Mouse (Mus musculus) kidney, postnatal 0 days (tissue): Measurements from ENCODE around the gene Ino80. TPM values are rescaled to one million over a fixed set of nuclear protein-coding genes. Genes with fewer than 3 reads are reported as not detected.

Experiments used
- ATAC-seq: fragments of 200-750 bp; cut with Nextera tagmentation; replicated peaks from 2 replicates; pipeline ENCODE4 v1.8.0; 2017; ENCODE audit warnings: low read depth, moderate number of reproducible peaks, moderate TSS enrichment, moderate library complexity; ENCODE audit not compliant: low FRiP score
- DNase-seq: peaks from one replicate; pipeline ENCODE4 v3.0.0-alpha.2; 2016; ENCODE audit warnings: low spot score
- H3K27ac ChIP-seq: fragments of 300-500 bp; sonication (generic); 2 replicates; pipeline ENCODE4 v1.5.1; 2014; ENCODE audit warnings: mild to moderate bottlenecking
- H3K27me3 ChIP-seq: fragments of 300-500 bp; sonication (generic); 2 replicates; pipeline ENCODE4 v1.6.1; 2014; ENCODE audit warnings: low read length, mixed read lengths; ENCODE audit not compliant: insufficient read depth
- H3K36me3 ChIP-seq: fragments of 300-500 bp; sonication (generic); 2 replicates; pipeline ENCODE4 v1.6.1; 2014; ENCODE audit warnings: low read length, mixed read lengths; ENCODE audit not compliant: insufficient read depth
- H3K4me1 ChIP-seq: fragments of 300-500 bp; sonication (generic); replicated peaks from 2 replicates; pipeline ENCODE4 v1.6.1; 2014; ENCODE audit warnings: antibody characterized with exemption, low read length, mixed read lengths; ENCODE audit not compliant: insufficient read depth
- H3K4me2 ChIP-seq: fragments of 300-500 bp; sonication (generic); 2 replicates; pipeline ENCODE4 v1.6.1; 2014; ENCODE audit warnings: mild to moderate bottlenecking, low read length, moderate library complexity, mixed read lengths
- H3K4me3 ChIP-seq: fragments of 300-500 bp; sonication (generic); replicated peaks from 2 replicates; pipeline ENCODE4 v1.5.1; 2014; ENCODE audit warnings: low read depth, low read length
- H3K9ac ChIP-seq: fragments of 300-500 bp; sonication (generic); 2 replicates; pipeline ENCODE4 v1.6.1; 2014; ENCODE audit warnings: low read depth, low read length
- H3K9me3 ChIP-seq: fragments of 300-500 bp; sonication (generic); replicated peaks from 2 replicates; pipeline ENCODE4 v1.6.1; 2016; ENCODE audit warnings: low read length, inconsistent platforms, mixed read lengths
- CTCF ChIP-seq: IDR thresholded peaks from 2 replicates; pipeline ENCODE4 v1.5.1; 2016; ENCODE audit warnings: antibody characterized with exemption, low read depth, mild to moderate bottlenecking, moderate library complexity
- WGBS: fragments of 180-500 bp; shearing (Covaris S2); extraction: QIAGEN DNeasy Blood & Tissue Kit; methylation state at CpG from one replicate; pipeline ENCODE4 v1.1.7; 2014; 5-methylcytosine and 5-hydroxymethylcytosine counted together
- polyA plus RNA-seq: library from polyadenylated mRNA; unstranded; fragments of >200 nt; fragmentation: Nextera tagmentation; extraction: Ambion mirVana; gene quantifications from 2 replicates; pipeline ENCODE4 v1.2.1, GENCODE M21; 2015

Ino80 gene
- polyA plus RNA-seq, 1 experiment from 2014 or later, result 3.5 TPM

- WGBS, result 90% methylated on average over 5 of the region's 5 CpGs
- H3K9ac ChIP-seq, result no peak overlapping the region
- no peak overlapping the region for H3K4me2 ChIP-seq
- no peaks in the 10 kb centered on the region for H3K36me3 ChIP-seq
- H3K27me3 ChIP-seq, result no peaks in the 10 kb centered on the region
- no peak for TF ChIP-seq CTCF
- ATAC-seq (no peak), DNase-seq (no peak)
- no peak overlapping the region for H3K4me3 ChIP-seq
- H3K9me3 ChIP-seq, result no peaks in the 10 kb centered on the region
- 0 out of 2 replicates have a peak overlapping the region, but pooled peaks have one; percentile 25 for H3K27ac ChIP-seq
- no peaks in the 10 kb centered on the region for H3K4me1 ChIP-seq
Measured at GRCm38 (mm10) chr2:119463114-119463775, 14.2 kb downstream of the Ino80 start.

DNA sequence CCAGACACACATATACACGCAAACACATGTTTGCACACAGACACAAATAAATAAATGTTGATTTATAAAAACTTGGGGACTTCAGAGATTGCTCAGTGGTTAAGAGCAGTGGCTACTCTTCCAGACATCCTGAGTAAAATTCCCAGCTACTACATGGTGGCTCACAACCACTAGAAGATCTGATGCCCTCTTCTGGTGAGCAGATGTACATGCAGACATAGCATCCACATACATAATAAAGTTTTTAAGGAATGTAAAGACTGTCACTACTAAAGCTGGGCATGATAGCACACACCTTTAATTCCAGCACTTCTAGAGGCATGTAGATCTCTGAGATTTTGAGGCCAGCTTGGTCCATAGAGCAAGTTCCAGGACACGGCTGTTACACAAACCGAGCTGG is 16.5 kb downstream of the Ino80 start:
- no peak overlapping the region for H3K4me3 ChIP-seq
- no peaks in the 10 kb centered on the region for H3K4me1 ChIP-seq
- H3K4me2 ChIP-seq, result no peak overlapping the region
- 97% methylated on average over 3 of the region's 3 CpGs for WGBS
- no peaks in the 10 kb centered on the region for H3K27me3 ChIP-seq
- no peaks in the 10 kb centered on the region for H3K9me3 ChIP-seq
- peaks cover 3% of the 10 kb centered on the region; the same call in 1 of the 2 replicates for H3K36me3 ChIP-seq
- peak; percentile 22 for DNase-seq
- H3K9ac ChIP-seq, result no peak overlapping the region
- ATAC-seq, result no peak
- H3K27ac ChIP-seq, result no peak overlapping the region
- peak; percentile 57 for TF ChIP-seq CTCF

- DNase-seq (no peak), ATAC-seq (no peak)
- TF ChIP-seq CTCF, result no peak
- Histone ChIP-seq H3K4me2 (no peak overlapping the region), H3K27me3 (no peaks in the 10 kb centered on the region), H3K9me3 (no peaks in the 10 kb centered on the region), H3K9ac (no peak overlapping the region), H3K36me3 (peaks cover 28% of the 10 kb centered on the region), H3K27ac (no peak overlapping the region), H3K4me3 (no peak overlapping the region), H3K4me1 (no peaks in the 10 kb centered on the region)
- 92% methylated on average over 3 of the region's 3 CpGs for WGBS
Measured at GRCm38 (mm10) chr2:119454558-119454957, 22.9 kb downstream of the Ino80 start.

DNA sequence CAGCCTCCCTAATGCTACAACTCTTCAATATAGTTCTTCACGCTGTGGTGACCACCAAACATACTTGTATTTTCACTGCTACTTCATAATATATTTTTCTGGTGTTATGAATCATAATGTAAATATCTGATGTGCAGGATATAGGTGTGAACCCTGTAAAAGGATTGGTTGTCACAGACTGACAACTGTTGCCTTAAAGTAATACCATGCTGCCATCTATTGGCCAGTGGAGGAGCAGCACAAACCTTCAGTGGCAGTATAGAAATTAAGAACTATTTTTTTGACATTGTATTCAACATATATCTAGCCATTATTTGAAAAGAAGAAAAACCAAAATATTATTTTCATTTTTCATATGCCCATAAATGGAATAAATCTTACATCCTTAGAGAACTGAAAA is 40.5 kb downstream of the Ino80 start:
- Histone ChIP-seq H3K27me3 (no peaks in the 10 kb centered on the region), H3K36me3 (peaks cover 31% of the 10 kb centered on the region), H3K4me2 (no peak overlapping the region), H3K4me3 (no peak overlapping the region), H3K9ac (no peak overlapping the region), H3K27ac (no peak overlapping the region), H3K9me3 (no peaks in the 10 kb centered on the region), H3K4me1 (no peaks in the 10 kb centered on the region)
- 90% methylated on average over 1 of the region's 1 CpGs for WGBS
- ATAC-seq (no peak), DNase-seq (peak; percentile 74)
- peak; percentile 86 for TF ChIP-seq CTCF

DNA sequence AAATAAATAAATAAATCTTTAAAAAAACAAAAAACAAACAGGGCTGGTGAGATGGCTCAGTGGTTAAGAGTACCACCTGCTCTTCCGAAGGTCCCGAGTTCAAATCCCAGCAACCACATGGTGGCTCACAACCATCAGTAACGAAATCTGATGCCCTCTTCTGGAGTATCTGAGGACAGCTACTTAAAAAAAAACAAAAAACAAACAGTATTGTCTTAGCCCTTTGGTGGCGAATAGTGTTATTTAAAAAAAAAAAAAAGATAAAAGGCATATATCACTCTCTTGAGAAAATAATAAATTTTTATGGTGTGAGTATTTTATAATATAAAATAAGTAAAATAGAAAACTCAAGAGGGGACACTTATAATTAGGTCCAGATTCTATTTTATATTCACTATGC is 41.0 kb downstream of the Ino80 start:
- H3K9ac ChIP-seq, result no peak overlapping the region
- H3K36me3 ChIP-seq, result peaks cover 25% of the 10 kb centered on the region
- 93% methylated on average over 4 of the region's 4 CpGs for WGBS
- no peaks in the 10 kb centered on the region for H3K4me1 ChIP-seq
- no peaks in the 10 kb centered on the region for H3K9me3 ChIP-seq
- H3K27ac ChIP-seq, result no peak overlapping the region
- TF ChIP-seq CTCF, result 0 out of 2 replicates have a peak, but pooled peaks have one; percentile 12
- no peak overlapping the region for H3K4me2 ChIP-seq
- ATAC-seq, result no peak
- H3K4me3 ChIP-seq, result no peak overlapping the region
- no peak for DNase-seq
- no peaks in the 10 kb centered on the region for H3K27me3 ChIP-seq

DNA sequence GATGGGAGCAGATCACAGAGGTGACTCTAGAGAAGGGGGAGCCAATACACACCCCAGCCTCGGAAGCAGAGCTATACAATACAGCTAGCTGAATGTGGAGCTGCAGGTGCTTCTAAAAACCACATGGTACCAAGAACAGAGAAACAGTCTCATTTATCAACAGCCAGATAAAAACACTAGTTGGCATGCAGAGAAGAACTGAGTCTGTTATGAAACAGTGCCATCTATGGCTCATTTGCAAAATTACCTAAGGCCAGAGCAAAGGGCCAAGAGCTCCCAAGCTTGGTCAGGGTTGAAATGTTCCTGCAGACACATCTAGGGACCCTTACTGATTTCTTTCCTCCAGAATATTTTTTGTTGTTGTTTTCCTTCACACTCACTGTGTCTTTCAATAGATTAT is 63.7 kb downstream of the Ino80 start:
- no peaks in the 10 kb centered on the region for H3K4me1 ChIP-seq
- H3K4me2 ChIP-seq, result no peak overlapping the region
- WGBS, result 38% methylated on average over 1 of the region's 1 CpGs
- H3K9ac ChIP-seq, result no peak overlapping the region
- peak; percentile 78 for TF ChIP-seq CTCF
- no peak overlapping the region for H3K4me3 ChIP-seq
- H3K27ac ChIP-seq, result no peak overlapping the region
- 0 out of 2 replicates have a peak, but pooled peaks have one; percentile 21 for ATAC-seq
- peaks cover 26% of the 10 kb centered on the region for H3K36me3 ChIP-seq
- peak; percentile 76 for DNase-seq
- no peaks in the 10 kb centered on the region for H3K9me3 ChIP-seq
- no peaks in the 10 kb centered on the region for H3K27me3 ChIP-seq
